Mouse (Mus musculus) liver, postnatal 0 days (tissue): ENCODE measurements around the gene Rsg1.

ENCODE experiments used
- CTCF ChIP-seq: sonication (generic); IDR thresholded peaks from 2 replicates; pipeline ENCODE4 v1.5.1; 2016; ENCODE audit warnings: antibody characterized with exemption, low read depth
- EP300 ChIP-seq: IDR thresholded peaks from 2 replicates; pipeline ENCODE4 v1.6.1; 2016; ENCODE audit warnings: antibody characterized with exemption, low read depth, mild to moderate bottlenecking

- TF ChIP-seq EP300 (no peak), CTCF (peak; percentile 38)
Measured at GRCm38 (mm10) chr4:141265979-141266637, 52.4 kb downstream of the Rsg1 start.
